Mouse (Mus musculus) E14TG2a.4 (cell line): ENCODE data around the gene Zdhhc6.
A peak's percentile ranks its signal among the peaks of the same experiment; 100 is the strongest.

Experiments
- H3K27me3 ChIP-seq: 2 replicates; pipeline ENCODE4 v1.6.1; 2014; ENCODE audit warnings: low read length, control low read depth; ENCODE audit not compliant: insufficient read depth
- H3K36me3 ChIP-seq: 2 replicates; pipeline ENCODE4 v1.6.1; 2014; ENCODE audit warnings: low read length, control low read depth; ENCODE audit not compliant: insufficient read depth
- H3K4me1 ChIP-seq: replicated peaks from 2 replicates; pipeline ENCODE4 v1.6.1; 2014; ENCODE audit warnings: low read depth, low read length, control low read depth
- H3K4me3 ChIP-seq: replicated peaks from 2 replicates; pipeline ENCODE4 v1.5.1; 2014; ENCODE audit warnings: mild to moderate bottlenecking, low read length
- H3K9me3 ChIP-seq: 2 replicates; pipeline ENCODE4 v1.6.1; 2014; ENCODE audit warnings: low read length, control low read depth
- CTCF ChIP-seq: conservative IDR thresholded peaks from 2 replicates; pipeline ENCODE4 v1.5.1; 2014; ENCODE audit warnings: low read length
- NANOG ChIP-seq: IDR thresholded peaks from 2 replicates; pipeline ENCODE4 v1.6.1; 2014; ENCODE audit warnings: borderline replicate concordance, low read length, mixed read lengths
- POU5F1 ChIP-seq: IDR thresholded peaks from 2 replicates; pipeline ENCODE4 v1.6.1; 2014; ENCODE audit warnings: low read length, borderline replicate concordance

Gene Zdhhc6

GRCm38 (mm10) chr19:55286034-55286433 is 29.8 kb downstream of the Zdhhc6 start:
- H3K4me3 ChIP-seq, result no peak overlapping the region
- no peaks in the 10 kb centered on the region for H3K27me3 ChIP-seq
- H3K9me3 ChIP-seq, result no peaks in the 10 kb centered on the region
- H3K36me3 ChIP-seq, result peaks cover 35% of the 10 kb centered on the region
- H3K4me1 ChIP-seq, result no peaks in the 10 kb centered on the region
- TF ChIP-seq CTCF (no peak), NANOG (no peak), POU5F1 (no peak)

DNA sequence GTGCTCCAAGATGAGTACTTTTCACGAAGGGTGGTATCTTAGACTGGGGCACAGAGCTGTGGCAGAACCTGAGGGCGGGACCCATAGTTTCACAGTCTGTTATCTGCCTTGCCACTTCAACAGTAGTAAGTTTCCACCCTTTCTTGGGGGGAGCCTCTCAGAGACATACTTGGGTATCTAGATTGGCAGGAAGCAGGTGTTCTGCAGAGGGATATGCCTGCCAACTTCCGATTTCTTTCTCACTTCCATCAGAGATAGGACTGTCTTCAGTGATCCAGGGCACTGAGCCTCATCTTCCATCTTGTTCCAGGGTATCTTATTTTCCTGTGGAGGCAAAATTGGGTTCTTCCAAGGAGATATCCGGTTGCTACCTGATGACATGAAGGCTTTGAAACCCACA is 31.7 kb downstream of the Zdhhc6 start:
- Histone ChIP-seq H3K27me3 (no peaks in the 10 kb centered on the region), H3K4me3 (no peak overlapping the region), H3K9me3 (no peaks in the 10 kb centered on the region), H3K4me1 (no peaks in the 10 kb centered on the region), H3K36me3 (peaks cover 32% of the 10 kb centered on the region)
- TF ChIP-seq POU5F1 (no peak), CTCF (no peak), NANOG (no peak)

DNA sequence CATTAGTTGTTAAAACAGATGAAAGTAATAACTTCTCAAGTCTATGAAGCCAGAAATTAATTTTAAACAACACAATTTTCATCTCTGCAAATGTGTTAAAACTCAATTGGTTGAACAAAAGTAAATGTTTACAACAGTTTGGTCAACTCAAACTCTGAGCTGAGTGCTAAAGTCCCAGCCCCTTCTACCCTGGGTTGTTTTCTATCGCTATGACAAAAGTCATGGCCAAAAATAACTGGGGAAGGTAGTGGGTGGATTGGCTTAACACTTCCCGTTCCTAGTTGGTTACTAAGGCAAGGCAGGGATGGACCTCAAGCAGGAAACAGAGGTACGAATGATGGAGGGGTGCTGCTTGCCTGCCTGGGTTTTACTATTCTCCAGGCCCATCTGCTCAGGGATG is 39.1 kb downstream of the Zdhhc6 start:
- Histone ChIP-seq H3K36me3 (peaks cover 20% of the 10 kb centered on the region), H3K9me3 (no peaks in the 10 kb centered on the region), H3K27me3 (no peaks in the 10 kb centered on the region), H3K4me1 (peaks cover 20% of the 10 kb centered on the region), H3K4me3 (no peak overlapping the region)
- TF ChIP-seq CTCF, result no peak
- TF ChIP-seq NANOG, result no peak

GRCm38 (mm10) chr19:55276100-55276499 is 39.7 kb downstream of the Zdhhc6 start:
- Histone ChIP-seq H3K9me3 (no peaks in the 10 kb centered on the region), H3K36me3 (peaks cover 14% of the 10 kb centered on the region), H3K27me3 (no peaks in the 10 kb centered on the region), H3K4me1 (peaks cover 25% of the 10 kb centered on the region), H3K4me3 (no peak overlapping the region)
- TF ChIP-seq POU5F1, result no peak
- TF ChIP-seq CTCF, result no peak
- no peak for TF ChIP-seq NANOG

DNA sequence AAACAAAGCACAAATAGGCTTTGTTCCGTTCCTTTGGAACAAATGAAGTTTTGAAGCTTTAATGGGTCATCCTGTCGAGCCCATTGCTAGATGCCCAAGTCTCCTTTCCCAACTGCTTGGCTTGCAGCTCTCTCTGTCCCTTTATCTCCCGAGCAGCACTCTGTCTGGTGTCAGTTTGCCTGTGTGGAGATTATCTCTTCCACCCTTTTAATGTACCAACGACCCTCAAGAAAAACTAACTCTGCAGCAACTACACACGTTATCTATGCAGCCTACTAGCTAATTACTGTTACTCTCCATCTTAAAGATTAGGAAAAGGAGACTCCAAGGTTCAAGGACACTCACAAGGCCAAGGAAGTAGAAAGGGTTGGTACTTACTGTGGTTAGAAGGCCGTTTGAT is 42.5 kb downstream of the Zdhhc6 start:
- no peak overlapping the region for H3K4me3 ChIP-seq
- H3K27me3 ChIP-seq, result no peaks in the 10 kb centered on the region
- TF ChIP-seq CTCF (no peak), NANOG (no peak), POU5F1 (no peak)

GRCm38 (mm10) chr19:55271448-55271847 is 44.4 kb downstream of the Zdhhc6 start:
- TF ChIP-seq CTCF (no peak), POU5F1 (peak; percentile 13; the same call in 1 of the 2 replicates), NANOG (peak; percentile 69; the same call in 1 of the 2 replicates)
- Histone ChIP-seq H3K9me3 (no peaks in the 10 kb centered on the region), H3K36me3 (peaks cover 8% of the 10 kb centered on the region)

More for the DNA sequence above, 42.5 kb downstream of the Zdhhc6 start:
- Histone ChIP-seq H3K9me3 (no peaks in the 10 kb centered on the region), H3K36me3 (peaks cover 8% of the 10 kb centered on the region), H3K4me1 (peaks cover 52% of the 10 kb centered on the region)

GRCm38 (mm10) chr19:55269051-55269450 is 46.8 kb downstream of the Zdhhc6 start:
- Histone ChIP-seq H3K4me3 (no peak overlapping the region), H3K4me1 (peaks cover 52% of the 10 kb centered on the region), H3K9me3 (no peaks in the 10 kb centered on the region), H3K36me3 (peaks cover 8% of the 10 kb centered on the region), H3K27me3 (no peaks in the 10 kb centered on the region)
- TF ChIP-seq POU5F1 (no peak), NANOG (no peak), CTCF (no peak)

More at GRCm38 (mm10) chr19:55271448-55271847, 44.4 kb downstream of the Zdhhc6 start:
- Histone ChIP-seq H3K4me1 (peaks cover 56% of the 10 kb centered on the region), H3K4me3 (0 out of 2 replicates have a peak overlapping the region, but pooled peaks have one; percentile 2), H3K27me3 (no peaks in the 10 kb centered on the region)

DNA sequence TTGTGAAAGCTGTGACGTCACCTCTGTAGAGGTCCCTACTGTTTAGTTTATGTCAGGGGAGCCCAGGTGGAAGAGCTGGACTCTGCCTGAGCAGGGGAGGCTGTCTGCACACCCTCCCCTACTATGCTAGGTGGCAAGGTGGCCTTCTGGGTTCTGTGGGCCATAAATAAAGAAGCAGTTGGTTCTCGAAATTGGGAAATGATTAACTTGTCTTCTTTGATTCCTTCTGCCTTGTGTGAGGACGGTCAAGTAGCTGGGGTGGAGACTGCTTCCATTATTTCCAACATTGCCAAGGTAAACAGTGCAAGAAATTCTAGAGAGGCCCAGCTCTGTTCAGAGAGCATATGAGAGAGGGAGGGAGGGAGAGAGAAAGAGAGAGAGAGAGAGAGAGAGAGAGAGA is 47.7 kb downstream of the Zdhhc6 start:
- Histone ChIP-seq H3K9me3 (no peaks in the 10 kb centered on the region), H3K4me3 (no peak overlapping the region), H3K27me3 (no peaks in the 10 kb centered on the region), H3K4me1 (peaks cover 48% of the 10 kb centered on the region), H3K36me3 (peaks cover 4% of the 10 kb centered on the region)
- no peak for TF ChIP-seq POU5F1
- TF ChIP-seq CTCF, result no peak
- TF ChIP-seq NANOG, result no peak

GRCm38 (mm10) chr19:55266786-55267185 is 49.0 kb downstream of the Zdhhc6 start:
- no peaks in the 10 kb centered on the region for H3K9me3 ChIP-seq
- peaks cover 36% of the 10 kb centered on the region for H3K4me1 ChIP-seq
- no peaks in the 10 kb centered on the region for H3K27me3 ChIP-seq
- no peak overlapping the region for H3K4me3 ChIP-seq
- no peak for TF ChIP-seq CTCF
- TF ChIP-seq NANOG, result no peak
- TF ChIP-seq POU5F1, result no peak
- H3K36me3 ChIP-seq, result no peaks in the 10 kb centered on the region
